Mouse (Mus musculus) 416B (cell line): Measurements from ENCODE around the gene Spi1.

Source experiments
- DNase-seq: peaks from one replicate; pipeline ENCODE4 v3.0.0; 2011; ENCODE audit warnings: low read depth

Gene Spi1

GRCm38 (mm10) chr2:91068162-91068871 is 13.9 kb upstream of the Spi1 start:
- DNase-seq = no peak

GRCm38 (mm10) chr2:91068872-91069165 is 13.4 kb upstream of the Spi1 start:
- no peak for DNase-seq

GRCm38 (mm10) chr2:91069306-91070000 is 12.7 kb upstream of the Spi1 start:
- peak; percentile 69 for DNase-seq

- DNase-seq = peak; percentile 97
Measured at GRCm38 (mm10) chr2:91070076-91070800, 12.0 kb upstream of the Spi1 start, which contains the start of gene Slc39a13. Gene Slc39a13 (minus strand): TSS chr2:91070417.

- no peak for DNase-seq
Measured at GRCm38 (mm10) chr2:91071059-91071458, 11.1 kb upstream of the Spi1 start.

- DNase-seq = no peak
Measured at GRCm38 (mm10) chr2:91072092-91072491, 10.1 kb upstream of the Spi1 start.

GRCm38 (mm10) chr2:91077957-91078313 is 4.3 kb upstream of the Spi1 start:
- no peak for DNase-seq

- no peak for DNase-seq
Measured at GRCm38 (mm10) chr2:91078314-91079025, 3.7 kb upstream of the Spi1 start.

- DNase-seq = no peak
Measured at GRCm38 (mm10) chr2:91079026-91079384, 3.2 kb upstream of the Spi1 start.

GRCm38 (mm10) chr2:91080784-91081513 is 1.2 kb upstream of the Spi1 start:
- DNase-seq = peak; percentile 56

- peak; percentile 97 for DNase-seq
Measured at GRCm38 (mm10) chr2:91082844-91083243, 654 bp downstream of the Spi1 start.

- DNase-seq = no peak
Measured at GRCm38 (mm10) chr2:91083366-91083940, 1.3 kb downstream of the Spi1 start.

GRCm38 (mm10) chr2:91084179-91084820 is 2.1 kb downstream of the Spi1 start:
- DNase-seq = no peak

- DNase-seq = no peak
Measured at GRCm38 (mm10) chr2:91085494-91086391, 3.6 kb downstream of the Spi1 start.

- no peak for DNase-seq
Measured at GRCm38 (mm10) chr2:91086392-91087237, 4.4 kb downstream of the Spi1 start.

GRCm38 (mm10) chr2:91087453-91087852 is 5.3 kb downstream of the Spi1 start:
- peak; percentile 38 for DNase-seq

- DNase-seq = peak; percentile 59
Measured at GRCm38 (mm10) chr2:91088987-91089386, 6.8 kb downstream of the Spi1 start.

GRCm38 (mm10) chr2:91090208-91090607 is 8.0 kb downstream of the Spi1 start:
- DNase-seq = no peak

- DNase-seq = no peak
Measured at GRCm38 (mm10) chr2:91090827-91091226, 8.6 kb downstream of the Spi1 start.
